Mouse (Mus musculus) embryonic stem cell, embryonic (primary cell): Measurements from ENCODE around the gene Orm3.

Source experiments
- CTCF ChIA-PET, 4 experiments: fragments of 300-600 bp in 2 of 4; fragments of 350-600 bp in 2 of 4; sonication (Branson Sonifier 250); formaldehyde crosslinking; loops; one replicate each; lab custom pipeline; 2022; ENCODE audit warnings: inconsistent platforms in 2 of 4; lab: Charles Lee
- POLR2A ChIA-PET, 4 experiments: fragments of 300-600 bp in 2 of 4; fragments of 350-600 bp in 2 of 4; sonication (Branson Sonifier 250); formaldehyde crosslinking; loops; one replicate each; lab custom pipeline; 2022; ENCODE audit warnings: antibody characterized with exemption in 4 of 4, inconsistent platforms in 1 of 4; lab: Charles Lee

Orm3 gene

DNA sequence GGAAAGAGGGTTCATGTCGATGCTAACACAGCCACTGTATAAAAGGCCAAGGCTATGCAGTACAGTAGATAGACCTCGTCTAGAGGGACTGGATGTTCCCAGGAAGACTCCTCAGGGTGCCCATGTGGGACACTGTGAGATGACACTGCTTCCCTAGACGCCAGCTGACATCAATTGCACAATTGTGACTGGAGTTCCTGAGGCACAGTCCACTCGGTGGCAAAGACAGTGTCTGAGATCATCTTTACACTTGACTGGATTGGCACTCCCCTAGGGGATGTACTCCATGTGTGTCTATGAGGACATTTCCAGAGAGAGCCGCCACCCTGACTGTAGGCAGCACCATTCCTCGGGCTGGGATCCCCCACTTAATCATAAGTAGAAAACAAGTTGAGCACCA is 7.4 kb upstream of the Orm3 start:
- ChIA-PET POLR2A (interaction anchor here in 1 of 4 experiments (0.6 kb wide), 1 partner anchor 101 kb away, joined by 3 read pairs; no protein-coding TSS in a partner anchor), CTCF (interaction anchor here in 1 of 4 experiments (0.9 kb wide), 1 partner anchor 20 kb away, joined by 3 read pairs; no protein-coding TSS in a partner anchor)

DNA sequence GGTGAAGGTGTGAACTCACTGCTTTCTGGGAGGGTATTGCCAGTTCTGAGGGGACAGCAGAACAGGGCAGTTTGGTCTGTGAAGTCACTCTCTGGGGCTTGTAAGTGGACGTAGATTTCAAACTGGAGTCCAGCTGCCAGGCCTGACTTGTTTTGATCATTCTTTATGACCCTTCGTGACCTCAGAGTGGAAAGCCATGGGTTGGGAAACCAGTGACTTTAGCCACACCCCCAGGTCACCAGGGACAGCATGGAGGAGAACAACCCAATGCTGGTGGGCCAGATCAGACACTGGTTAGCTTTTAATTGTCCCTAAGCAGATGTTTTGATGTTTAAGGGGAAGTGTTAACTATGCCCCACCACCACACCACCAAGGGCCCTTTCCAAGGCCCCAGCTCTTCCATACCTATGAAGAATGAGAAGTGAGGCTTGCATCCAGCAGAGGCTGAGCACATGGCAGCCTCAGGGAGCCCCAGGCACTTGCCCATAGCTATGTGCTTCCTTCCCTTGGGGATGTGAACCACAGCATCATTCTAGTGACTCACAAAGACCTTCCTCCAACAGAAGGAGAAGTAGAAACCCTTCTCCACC is 1.1 kb downstream of the Orm3 start:
- CTCF ChIA-PET = interaction anchor here in 1 of 4 experiments (1.1 to 1.3 kb wide), 3 partner anchors 11 to 51 kb away, joined by 3 to 4 read pairs (median 4); no protein-coding TSS in a partner anchor
- POLR2A ChIA-PET = interaction anchor here in 1 of 4 experiments (0.6 to 1.3 kb wide), 2 partner anchors 19 to 1688 kb away, joined by 3 to 4 read pairs; no protein-coding TSS in a partner anchor

DNA sequence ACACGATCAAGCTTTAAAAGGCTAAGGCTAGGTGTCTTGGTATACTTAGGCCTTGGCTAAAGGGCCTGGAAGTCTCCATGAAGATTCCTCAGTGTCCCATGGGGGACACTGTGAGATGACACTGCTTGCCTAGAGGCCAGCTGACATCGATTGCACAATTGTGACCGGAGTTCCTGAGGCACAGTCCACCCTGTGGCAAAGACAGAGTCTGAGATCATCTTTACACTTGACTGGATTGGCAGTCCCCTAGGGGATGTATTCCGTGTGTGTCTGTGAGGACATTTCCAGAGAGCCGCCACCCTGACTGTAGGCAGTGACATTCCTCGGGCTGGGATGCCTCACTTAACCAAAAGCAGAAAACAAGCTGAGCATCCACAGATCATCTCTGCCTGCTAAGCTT is 3.9 kb downstream of the Orm3 start:
- CTCF ChIA-PET = interaction anchor here in 1 of 4 experiments (1.0 kb wide), 1 partner anchor 202 kb away, joined by 3 read pairs; no protein-coding TSS in a partner anchor

DNA sequence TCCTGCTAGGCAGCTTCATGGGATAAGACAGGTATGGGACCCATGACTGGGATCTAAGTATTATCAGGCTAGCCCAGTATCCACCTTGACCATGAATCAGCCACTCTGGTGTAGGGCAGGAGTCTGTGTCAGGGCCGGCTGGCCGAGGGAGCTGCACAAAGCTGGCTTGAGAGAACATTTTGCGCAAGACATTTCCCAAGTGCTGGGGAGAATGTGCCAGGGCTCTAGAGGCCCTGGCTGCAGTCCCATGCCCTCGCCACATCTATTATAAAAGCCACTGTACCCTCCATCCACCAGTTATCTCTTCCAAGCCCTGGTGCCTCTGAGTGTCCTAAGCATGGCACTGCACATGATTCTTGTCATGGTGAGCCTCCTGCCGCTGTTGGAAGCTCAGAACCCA is 6.2 kb downstream of the Orm3 start, which contains the start of gene Orm2:
Gene Orm2 (plus strand): TSS at position 300 of the 400 bp plus-strand sequence.
- CTCF ChIA-PET = no interaction called here
- POLR2A ChIA-PET = interaction anchor here in 2 of 4 experiments (1.0 to 1.1 kb wide), 2 partner anchors 13 to 15 kb away, joined by 3 read pairs; no protein-coding TSS in a partner anchor

More for the DNA sequence above, 3.9 kb downstream of the Orm3 start:
- POLR2A ChIA-PET = interaction anchor here in 1 of 4 experiments (1.4 kb wide), 1 partner anchor 9 kb away, joined by 6 read pairs; no protein-coding TSS in a partner anchor

DNA sequence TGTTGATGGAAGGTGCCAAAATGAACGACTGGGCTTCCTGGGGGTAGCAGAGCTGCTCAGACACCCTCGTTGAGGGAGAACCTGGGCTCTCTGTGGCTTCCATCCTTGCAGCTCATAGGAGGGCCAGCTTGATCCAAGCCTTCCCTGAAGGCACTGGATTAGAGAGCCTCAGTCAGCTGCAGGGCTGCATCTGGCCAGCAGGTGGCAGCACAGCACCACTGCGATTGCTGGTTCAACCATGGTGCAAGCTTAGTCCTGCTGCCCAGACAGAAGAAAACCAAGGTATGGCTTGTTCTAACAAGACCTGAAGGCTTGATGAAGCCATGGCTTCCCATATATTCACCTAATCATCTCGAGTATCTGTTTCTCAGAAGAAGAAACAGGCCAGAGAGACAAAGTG is 12.6 kb downstream of the Orm3 start:
- CTCF ChIA-PET = interaction anchor here (0.5 to 2.7 kb wide), 47 partner anchors 8 to 649 kb away, joined by 3 to 20 read pairs (median 4); partner anchors contain the start of genes Akna (in 1 of the 4), Tmem268 (in 1 of the 4) and Whrn (in 1 of the 4)
- POLR2A ChIA-PET = interaction anchor here in 2 of 4 experiments (0.5 to 2.0 kb wide), 6 partner anchors 8 to 613 kb away, joined by 3 to 6 read pairs (median 3); partner anchors contain the start of gene Tmem268 (in 1 of the 2)

DNA sequence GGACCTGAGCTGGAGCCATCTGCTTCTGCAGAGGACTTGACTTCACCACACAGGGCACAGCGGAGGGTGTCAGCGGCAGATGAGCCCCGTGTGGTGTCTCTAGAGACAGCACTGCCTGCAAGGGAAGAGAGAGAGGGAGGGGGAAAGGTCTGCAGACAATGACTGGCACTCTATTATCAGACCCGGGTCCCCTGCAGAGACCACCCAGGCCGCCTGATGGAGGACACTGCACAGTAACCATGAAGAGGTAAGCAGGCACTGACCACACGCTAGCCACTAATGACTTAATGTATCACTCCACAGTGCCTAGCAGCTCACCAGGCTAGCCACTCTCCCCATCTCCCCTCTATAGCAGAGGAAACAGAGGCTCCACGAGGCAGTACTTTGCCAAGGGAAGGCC is 14.9 kb downstream of the Orm3 start:
- ChIA-PET CTCF (no interaction called here), POLR2A (no interaction called here)

DNA sequence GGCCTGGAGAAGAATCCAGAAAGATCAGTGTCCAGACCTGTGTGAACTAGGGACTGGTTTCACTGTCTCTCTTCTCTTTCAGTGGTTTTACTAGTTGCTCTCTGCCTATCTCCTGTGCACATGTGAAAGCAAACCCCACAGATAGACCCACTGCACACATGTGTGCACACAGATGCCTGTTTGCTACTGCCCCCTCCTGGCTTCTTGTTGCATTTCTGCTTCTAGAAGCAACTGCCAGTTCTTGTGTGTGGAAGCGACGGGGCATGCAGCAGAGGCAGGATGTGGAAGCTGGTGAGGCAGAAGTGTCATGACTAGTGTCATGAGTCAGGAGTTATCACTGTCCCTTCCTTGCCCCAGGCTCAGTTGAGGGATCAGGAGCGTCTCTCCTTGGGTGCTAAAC is 15.9 kb downstream of the Orm3 start:
- CTCF ChIA-PET = interaction anchor here in 3 of 4 experiments (0.6 to 1.0 kb wide), 9 partner anchors 14 to 1138 kb away, joined by 3 to 5 read pairs (median 3); no protein-coding TSS in a partner anchor
- POLR2A ChIA-PET = no interaction called here

DNA sequence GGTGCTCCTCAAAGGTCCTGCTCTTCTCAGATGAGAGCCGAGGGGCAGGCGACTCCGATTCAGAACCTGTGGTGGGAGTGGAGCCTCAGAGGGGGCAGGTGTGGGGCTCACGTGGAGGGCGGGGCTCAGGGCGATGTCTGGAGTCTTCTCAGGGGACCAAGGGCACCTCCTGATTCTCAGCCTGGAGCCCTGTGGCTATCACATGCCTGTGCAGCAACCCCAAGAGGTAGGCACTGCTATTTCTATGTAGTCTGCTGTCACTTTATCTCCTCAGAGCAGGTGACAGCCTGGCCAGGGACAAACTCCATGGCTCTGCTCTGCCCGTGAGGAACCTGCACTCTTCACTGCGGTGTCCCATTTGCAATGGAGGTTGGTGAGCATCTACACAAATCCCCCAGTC is 17.4 kb downstream of the Orm3 start:
- CTCF ChIA-PET = no interaction called here
- POLR2A ChIA-PET = interaction anchor here in 1 of 4 experiments (0.5 kb wide), 1 partner anchor 79 kb away, joined by 4 read pairs; no protein-coding TSS in a partner anchor

DNA sequence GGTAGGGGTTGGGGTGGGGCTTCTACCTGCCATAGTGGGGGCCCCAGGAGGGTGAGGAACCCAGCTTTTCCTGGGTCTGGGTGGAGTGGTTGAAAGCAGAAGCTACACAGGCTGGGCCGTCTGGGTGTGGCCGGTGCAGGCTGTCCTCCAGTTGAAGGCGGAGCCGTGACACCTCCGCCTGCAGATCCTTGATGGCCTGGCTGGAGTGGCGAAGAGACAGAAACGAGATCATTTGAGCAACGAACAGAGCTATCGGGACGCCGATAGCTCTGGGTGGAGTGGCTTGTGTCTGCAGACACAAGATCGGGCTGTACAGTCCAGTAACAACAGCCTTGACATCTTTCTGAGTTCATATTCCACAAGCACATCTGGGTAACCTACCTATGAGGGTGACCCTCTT is 18.4 kb downstream of the Orm3 start:
- CTCF ChIA-PET = no interaction called here
- POLR2A ChIA-PET = interaction anchor here in 1 of 4 experiments (0.6 kb wide), 1 partner anchor 672 kb away, joined by 3 read pairs; the partner anchor contains the start of gene Tnc

DNA sequence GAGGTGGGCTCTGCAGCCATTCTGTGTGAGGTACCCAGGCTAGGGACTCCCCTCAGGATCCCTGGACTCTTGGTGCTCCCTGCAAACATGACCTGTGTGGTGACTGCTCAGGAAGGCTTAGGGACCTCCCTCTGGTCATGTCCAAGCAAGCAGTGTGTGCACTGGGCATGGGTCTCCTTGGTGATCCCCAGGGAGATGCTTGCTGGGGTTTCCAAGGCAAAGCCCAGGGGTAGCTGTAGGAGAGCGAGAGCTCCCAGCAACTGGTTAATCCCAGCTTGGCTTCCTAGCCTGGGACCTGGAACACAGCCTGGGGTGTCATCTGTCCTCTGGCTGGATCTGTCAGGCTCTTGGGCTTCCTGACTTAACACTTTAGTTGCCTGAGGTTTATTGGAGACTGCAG is 19.4 kb downstream of the Orm3 start:
- CTCF ChIA-PET = interaction anchor here in 3 of 4 experiments (0.6 to 0.9 kb wide), 3 partner anchors 34 to 653 kb away, joined by 3 read pairs; no protein-coding TSS in a partner anchor
- POLR2A ChIA-PET = interaction anchor here in 1 of 4 experiments (0.7 to 3.6 kb wide), 2 partner anchors 12 to 34 kb away, joined by 4 to 19 read pairs; no protein-coding TSS in a partner anchor

DNA sequence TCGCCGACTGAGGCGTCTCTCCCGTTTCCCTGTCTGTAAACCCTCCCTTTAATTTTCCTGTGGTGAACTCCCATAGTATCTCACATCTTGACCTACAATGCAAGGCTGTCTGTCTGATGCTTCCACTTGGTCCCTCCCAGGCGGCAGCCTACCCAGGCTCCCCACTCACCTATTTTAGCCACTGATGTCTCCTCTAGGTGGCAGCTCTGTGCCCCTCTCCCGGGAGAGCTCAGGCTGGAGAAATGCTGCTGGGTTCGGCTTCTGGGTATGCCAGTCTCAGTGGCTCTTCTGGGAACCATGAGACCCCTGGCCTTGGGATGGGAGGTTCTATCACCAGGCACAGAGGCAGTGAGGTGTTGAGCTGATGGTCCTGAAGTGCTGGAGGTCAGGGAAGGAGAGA is 21.5 kb downstream of the Orm3 start:
- CTCF ChIA-PET = interaction anchor here (0.6 to 3.0 kb wide), 13 partner anchors 9 to 622 kb away, joined by 3 to 20 read pairs (median 4); no protein-coding TSS in a partner anchor
- POLR2A ChIA-PET = interaction anchor here in 3 of 4 experiments (0.6 to 3.6 kb wide), 9 partner anchors 9 to 179 kb away, joined by 3 to 19 read pairs (median 4); partner anchors contain the start of gene Orm2 (in 1 of the 3)

DNA sequence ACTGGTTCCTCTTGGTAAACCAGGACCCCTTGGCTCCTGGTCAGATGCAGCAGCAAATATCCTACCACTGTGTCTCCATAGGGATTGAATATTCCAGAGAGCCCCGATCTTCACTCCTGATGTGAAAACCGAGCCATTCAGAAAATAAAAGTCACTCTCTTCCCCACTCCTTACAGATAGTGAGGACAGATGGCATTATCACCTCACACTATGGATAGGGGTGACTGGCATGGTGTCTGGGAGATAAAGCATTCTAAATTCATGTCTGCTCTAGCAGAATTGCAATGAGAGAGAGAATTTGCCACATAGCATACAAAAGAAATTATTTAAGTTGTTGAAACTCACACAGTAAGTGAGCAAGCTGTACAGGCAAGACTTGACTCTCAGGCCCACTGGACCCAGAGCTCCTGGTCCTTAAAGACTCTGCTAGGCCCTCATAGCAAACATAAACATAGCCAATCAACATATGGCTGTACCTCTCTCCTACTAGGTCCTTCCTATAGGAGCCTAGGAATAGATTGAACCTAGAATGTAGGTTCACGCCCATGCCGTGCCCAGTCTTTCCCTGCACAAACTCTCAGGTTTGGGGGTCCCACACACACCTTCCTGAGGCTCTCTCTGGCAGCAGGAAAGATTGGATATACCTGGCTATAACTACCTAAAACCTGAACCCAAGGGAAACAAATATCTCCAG is 26.9 kb downstream of the Orm3 start:
- ChIA-PET CTCF (interaction anchor here in 2 of 4 experiments (0.6 to 1.5 kb wide), 3 partner anchors 13 to 76 kb away, joined by 3 to 5 read pairs (median 4); no protein-coding TSS in a partner anchor), POLR2A (interaction anchor here in 1 of 4 experiments (1.2 to 1.3 kb wide), 2 partner anchors 12 to 28 kb away, joined by 3 to 4 read pairs; no protein-coding TSS in a partner anchor)

DNA sequence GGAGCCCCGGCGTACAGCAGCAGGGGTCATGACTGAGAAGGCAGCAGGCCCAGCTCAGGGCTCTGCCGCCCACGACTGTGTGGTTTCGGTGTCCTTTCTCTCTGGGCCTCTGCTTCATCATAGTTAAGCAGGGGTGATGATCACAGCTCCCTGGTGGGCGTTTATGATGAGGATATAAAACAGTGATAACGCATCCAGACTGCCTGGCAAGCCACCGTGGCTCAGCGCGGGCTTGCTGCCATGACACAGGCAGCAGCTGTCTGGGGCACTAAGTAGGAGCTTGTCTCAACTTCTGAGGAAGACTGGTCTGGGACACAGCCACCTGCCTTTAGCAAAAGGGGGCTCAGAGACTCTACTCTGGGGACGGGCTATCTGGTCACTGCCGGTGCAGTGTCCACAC is 27.5 kb downstream of the Orm3 start:
- CTCF ChIA-PET = interaction anchor here in 2 of 4 experiments (0.6 to 1.5 kb wide), 3 partner anchors 14 to 76 kb away, joined by 3 to 5 read pairs (median 4); no protein-coding TSS in a partner anchor

DNA sequence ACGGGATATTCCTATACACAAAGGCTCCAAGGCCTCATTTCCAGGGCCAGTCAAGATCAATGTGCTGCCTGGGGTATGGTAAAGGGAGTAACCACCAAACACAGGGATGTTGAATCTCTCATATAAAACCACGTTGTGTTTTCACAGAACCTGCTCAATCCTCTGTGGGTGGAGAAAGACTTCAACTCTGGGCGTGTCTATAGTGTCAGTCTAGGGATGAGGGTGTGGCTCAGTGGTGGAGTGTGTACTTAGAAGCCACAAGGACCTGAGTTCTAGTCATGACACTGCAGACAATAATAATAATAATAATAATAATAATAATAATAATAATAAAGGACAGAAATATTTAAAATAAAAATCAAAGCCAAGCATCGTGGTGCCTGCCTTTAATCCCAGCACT is 28.3 kb downstream of the Orm3 start:
- CTCF ChIA-PET = interaction anchor here in 1 of 4 experiments (1.5 kb wide), 1 partner anchor 16 kb away, joined by 4 read pairs; no protein-coding TSS in a partner anchor
- POLR2A ChIA-PET = interaction anchor here in 1 of 4 experiments (1.2 kb wide), 1 partner anchor 26 kb away, joined by 4 read pairs; no protein-coding TSS in a partner anchor

More for the DNA sequence above, 27.5 kb downstream of the Orm3 start:
- POLR2A ChIA-PET = interaction anchor here in 1 of 4 experiments (0.8 to 1.3 kb wide), 3 partner anchors 11 to 27 kb away, joined by 3 to 4 read pairs (median 4); partner anchors contain the start of gene Akna

DNA sequence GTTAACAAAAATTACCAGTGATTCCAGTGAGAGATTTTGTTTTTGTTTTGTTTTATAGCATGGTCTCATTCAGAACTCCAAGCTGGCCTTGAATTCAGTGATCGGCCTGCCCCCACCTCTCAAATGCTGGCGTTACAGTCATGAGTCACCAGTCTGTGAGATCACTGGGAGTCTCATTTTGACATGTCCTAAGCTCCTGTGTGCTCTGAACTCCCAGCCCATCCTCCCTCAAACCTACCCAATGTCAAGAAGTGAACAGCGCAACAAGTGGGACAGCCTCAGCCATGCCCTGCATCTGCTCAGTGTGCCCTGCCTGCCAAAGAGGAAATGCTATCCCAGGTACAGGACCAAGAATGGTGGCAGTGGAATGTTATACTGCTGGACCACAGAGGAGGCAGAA is 29.3 kb downstream of the Orm3 start:
- ChIA-PET POLR2A (interaction anchor here in 1 of 4 experiments (1.6 kb wide), 1 partner anchor 20 kb away, joined by 3 read pairs; no protein-coding TSS in a partner anchor), CTCF (no interaction called here)

DNA sequence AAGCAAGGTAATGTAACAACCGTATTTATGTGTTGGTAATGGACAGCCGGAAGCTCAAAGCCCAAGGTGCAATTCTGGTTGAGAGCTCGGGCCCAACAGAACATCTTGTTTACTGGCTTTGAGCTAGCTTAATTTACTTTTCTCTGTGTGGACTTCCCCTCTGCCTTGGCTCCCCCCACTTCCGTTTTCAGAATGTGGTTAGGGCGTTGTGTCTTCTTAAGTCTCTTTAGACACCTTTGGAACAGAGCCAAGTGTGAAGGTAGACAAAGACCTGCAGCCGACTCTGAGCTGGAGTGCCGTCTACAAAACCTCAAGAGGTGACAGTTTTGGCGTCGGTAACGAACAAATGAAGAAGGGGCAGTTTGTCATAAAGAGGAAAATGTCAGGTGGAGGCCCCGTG is 29.8 kb downstream of the Orm3 start:
- ChIA-PET POLR2A (interaction anchor here in 1 of 4 experiments (1.6 kb wide), 1 partner anchor 20 kb away, joined by 3 read pairs; no protein-coding TSS in a partner anchor), CTCF (interaction anchor here in 2 of 4 experiments (0.8 to 1.1 kb wide), 2 partner anchors 14 kb away, joined by 3 read pairs; no protein-coding TSS in a partner anchor)

DNA sequence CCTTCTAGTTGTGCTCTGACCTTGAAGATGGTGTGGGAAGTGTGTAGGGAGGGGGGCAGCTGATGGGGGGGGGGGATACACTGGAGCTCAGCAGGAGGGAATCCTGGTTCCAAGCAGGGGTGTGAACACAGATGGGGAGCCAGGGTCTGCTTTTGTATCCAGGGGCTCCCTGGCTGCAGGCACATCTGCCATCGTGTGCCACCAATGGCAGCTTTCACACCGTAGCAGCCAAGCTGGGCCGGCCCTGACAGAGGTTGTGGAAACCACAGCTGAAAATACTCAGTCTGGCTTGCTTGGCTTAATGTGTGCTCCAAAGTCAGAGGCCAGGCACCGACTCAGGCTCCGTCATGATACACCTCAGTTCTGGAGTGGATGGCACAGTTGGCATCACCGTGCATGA is 32.1 kb downstream of the Orm3 start:
- POLR2A ChIA-PET = interaction anchor here in 1 of 4 experiments (1.5 kb wide), 1 partner anchor 11 kb away, joined by 4 read pairs; no protein-coding TSS in a partner anchor
- CTCF ChIA-PET = interaction anchor here in 2 of 4 experiments (1.0 to 1.6 kb wide), 2 partner anchors 19 to 20 kb away, joined by 3 read pairs; no protein-coding TSS in a partner anchor
